Mouse (Mus musculus): ENCODE results near the gene Ccdc174. TPM values are rescaled to one million over a fixed set of nuclear protein-coding genes. Genes with fewer than 3 reads are reported as not detected.

The Ccdc174 gene
- polyA plus RNA-seq, 1 experiment from 2014 or later = 40.6 TPM

DNA sequence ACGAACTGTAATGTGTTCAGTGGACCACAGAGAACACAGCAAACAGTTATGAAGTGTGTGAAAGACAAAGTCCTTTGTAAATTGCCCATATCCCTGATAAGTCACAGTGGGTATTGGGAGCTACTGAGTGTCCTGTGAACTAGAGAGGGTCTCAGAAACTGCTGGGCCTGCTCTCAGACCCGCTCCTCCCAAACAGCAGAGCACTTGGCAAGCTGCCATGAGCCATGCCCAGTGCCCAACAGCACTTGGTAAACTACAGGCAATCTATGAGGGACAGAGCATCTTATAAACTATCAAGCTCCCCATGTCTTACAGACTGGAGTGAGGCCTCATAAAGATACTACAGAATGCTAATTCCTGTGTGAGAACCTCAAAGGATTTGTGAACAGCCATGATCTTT is 70.6 kb downstream of the Ccdc174 start:
- 75% methylated on average over 2 of the region's 2 CpGs for WGBS
- no peaks in the 10 kb centered on the region for H3K4me1 ChIP-seq
- H3K36me3 ChIP-seq (replicated peaks) = no peaks in the 10 kb centered on the region
- no peaks in the 10 kb centered on the region for H3K27me3 ChIP-seq (replicated peaks)
- no peak overlapping the region for H3K9ac ChIP-seq
- H3K27ac ChIP-seq = no peak overlapping the region
- no peak for ATAC-seq (replicated peaks)
- H3K9me3 ChIP-seq = no peaks in the 10 kb centered on the region
- no peak overlapping the region for H3K4me3 ChIP-seq
- no peak overlapping the region for H3K4me2 ChIP-seq

Other genes starting within 250 kb of the Ccdc174 start
- 117 and 123 TPM in 2 replicates for gene Slc6a6, start 194.0 kb upstream of the Ccdc174 start, polyA plus RNA-seq (2015; fragmentation: Nextera tagmentation; extraction: Ambion mirVana)
- gene Grip2, start 50.8 kb upstream of the Ccdc174 start, polyA plus RNA-seq (2015; fragmentation: Nextera tagmentation; extraction: Ambion mirVana) = 9.0 and 10.7 TPM in 2 replicates
- 1.3 and 1.9 TPM in 2 replicates for gene 4930590J08Rik, start 24.8 kb downstream of the Ccdc174 start, polyA plus RNA-seq (2015; fragmentation: Nextera tagmentation; extraction: Ambion mirVana)
- 10.2 and 10.4 TPM in 2 replicates for gene Fgd5, start 100.8 kb downstream of the Ccdc174 start, polyA plus RNA-seq (2015; fragmentation: Nextera tagmentation; extraction: Ambion mirVana)
- gene Nr2c2, start 213.3 kb downstream of the Ccdc174 start, polyA plus RNA-seq (2015; fragmentation: Nextera tagmentation; extraction: Ambion mirVana) = 40.4 and 40.8 TPM in 2 replicates